Mouse (Mus musculus) heart, embryonic 12.5 days (tissue): ENCODE measurements around the gene Cdk2ap2. TPM values are rescaled to one million over a fixed set of nuclear protein-coding genes. Genes with fewer than 3 reads are reported as not detected.

ENCODE experiments used
- polyA plus RNA-seq: library from polyadenylated mRNA; unstranded; fragments of >200 nt; fragmentation: Nextera tagmentation; extraction: Ambion mirVana; gene quantifications from 2 replicates; pipeline ENCODE4 v1.2.1, GENCODE M21; 2016

Cdk2ap2 gene
- polyA plus RNA-seq, 1 experiment from 2014 or later = 57.6 TPM

Other genes starting within 250 kb of the Cdk2ap2 start
- gene Chka, start 245.4 kb upstream of the Cdk2ap2 start, polyA plus RNA-seq = 30.1 and 36.1 TPM in 2 replicates
- gene Tcirg1, start 190.0 kb upstream of the Cdk2ap2 start, polyA plus RNA-seq = 22.3 and 26.1 TPM in 2 replicates
- gene Ndufs8, start 184.4 kb upstream of the Cdk2ap2 start, polyA plus RNA-seq = 298 and 324 TPM in 2 replicates
- 2.0 and 2.3 TPM in 2 replicates for gene Aldh3b1, start 167.4 kb upstream of the Cdk2ap2 start, polyA plus RNA-seq
- gene Unc93b1, start 162.0 kb upstream of the Cdk2ap2 start, polyA plus RNA-seq = 7.8 and 8.9 TPM in 2 replicates
- not detected in 2 replicates for gene Aldh3b3, start 138.5 kb upstream of the Cdk2ap2 start, polyA plus RNA-seq
- gene Aldh3b2, start 124.9 kb upstream of the Cdk2ap2 start, polyA plus RNA-seq = 0.40 and 0.86 TPM in 2 replicates
- gene Acy3, start 110.6 kb upstream of the Cdk2ap2 start, polyA plus RNA-seq = 9.3 and 9.5 TPM in 2 replicates
- not detected in 2 replicates for gene Tbx10, start 104.4 kb upstream of the Cdk2ap2 start, polyA plus RNA-seq
- gene Nudt8, start 96.6 kb upstream of the Cdk2ap2 start, polyA plus RNA-seq = 41.0 and 44.7 TPM in 2 replicates
- 4.2 and 4.6 TPM in 2 replicates for gene Gm49405, start 96.6 kb upstream of the Cdk2ap2 start, polyA plus RNA-seq
- gene Doc2g, start 93.9 kb upstream of the Cdk2ap2 start, polyA plus RNA-seq = 74.6 and 84.9 TPM in 2 replicates
- 402 and 417 TPM in 2 replicates for gene Ndufv1, start 84.4 kb upstream of the Cdk2ap2 start, polyA plus RNA-seq
- 346 and 369 TPM in 2 replicates for gene Gstp1, start 59.2 kb upstream of the Cdk2ap2 start, polyA plus RNA-seq
- gene Gstp2, start 51.2 kb upstream of the Cdk2ap2 start, polyA plus RNA-seq = 3.6 and 7.1 TPM in 2 replicates
- 0.69 TPM in 1 of 2 replicates, not detected in the other for gene Gstp3, start 37.6 kb upstream of the Cdk2ap2 start, polyA plus RNA-seq
- not detected in 2 replicates for gene Cabp2, start 15.6 kb upstream of the Cdk2ap2 start, polyA plus RNA-seq
- gene Pitpnm1, start 2.8 kb downstream of the Cdk2ap2 start, polyA plus RNA-seq = 23.3 and 23.5 TPM in 2 replicates
- 80.4 and 82.6 TPM in 2 replicates for gene Aip, start 28.7 kb downstream of the Cdk2ap2 start, polyA plus RNA-seq
- gene Gpr152, start 42.6 kb downstream of the Cdk2ap2 start, polyA plus RNA-seq = not detected in 2 replicates
- gene Cabp4, start 46.9 kb downstream of the Cdk2ap2 start, polyA plus RNA-seq = 0.13 TPM in 1 of 2 replicates, not detected in the other
- 115 and 122 TPM in 2 replicates for gene Coro1b, start 51.4 kb downstream of the Cdk2ap2 start, polyA plus RNA-seq
- gene Ptprcap, start 56.4 kb downstream of the Cdk2ap2 start, polyA plus RNA-seq = 0.73 and 1.1 TPM in 2 replicates
- 52.9 and 55.7 TPM in 2 replicates for gene Rps6kb2, start 66.2 kb downstream of the Cdk2ap2 start, polyA plus RNA-seq
- 2.5 and 3.6 TPM in 2 replicates for gene Carns1, start 78.3 kb downstream of the Cdk2ap2 start, polyA plus RNA-seq
- 1.5 and 1.6 TPM in 2 replicates for gene Tbc1d10c, start 94.1 kb downstream of the Cdk2ap2 start, polyA plus RNA-seq
- gene Ppp1ca, start 94.9 kb downstream of the Cdk2ap2 start, polyA plus RNA-seq = 627 and 649 TPM in 2 replicates
- 22.6 and 23.1 TPM in 2 replicates for gene Rad9a, start 104.5 kb downstream of the Cdk2ap2 start, polyA plus RNA-seq
- gene Clcf1, start 117.1 kb downstream of the Cdk2ap2 start, polyA plus RNA-seq = 1.3 and 1.4 TPM in 2 replicates
- not detected in 2 replicates for gene AC109138.7, start 117.2 kb downstream of the Cdk2ap2 start, polyA plus RNA-seq
- gene Pold4, start 134.7 kb downstream of the Cdk2ap2 start, polyA plus RNA-seq = 16.6 and 19.4 TPM in 2 replicates
- gene Ssh3, start 172.0 kb downstream of the Cdk2ap2 start, polyA plus RNA-seq = 4.5 and 4.7 TPM in 2 replicates
- gene Ankrd13d, start 186.0 kb downstream of the Cdk2ap2 start, polyA plus RNA-seq = 1.6 and 2.0 TPM in 2 replicates
- 12.6 and 15.6 TPM in 2 replicates for gene Grk2, start 209.0 kb downstream of the Cdk2ap2 start, polyA plus RNA-seq